Mouse (Mus musculus) right cerebral cortex, postnatal 14 days (tissue): ENCODE measurements around the gene Fgfr2.
A peak's percentile ranks its signal among the peaks of the same experiment; 100 is the strongest.

Experiments
- DNase-seq: peaks from one replicate; pipeline ENCODE4 v3.0.0; 2022

Fgfr2 gene

DNA sequence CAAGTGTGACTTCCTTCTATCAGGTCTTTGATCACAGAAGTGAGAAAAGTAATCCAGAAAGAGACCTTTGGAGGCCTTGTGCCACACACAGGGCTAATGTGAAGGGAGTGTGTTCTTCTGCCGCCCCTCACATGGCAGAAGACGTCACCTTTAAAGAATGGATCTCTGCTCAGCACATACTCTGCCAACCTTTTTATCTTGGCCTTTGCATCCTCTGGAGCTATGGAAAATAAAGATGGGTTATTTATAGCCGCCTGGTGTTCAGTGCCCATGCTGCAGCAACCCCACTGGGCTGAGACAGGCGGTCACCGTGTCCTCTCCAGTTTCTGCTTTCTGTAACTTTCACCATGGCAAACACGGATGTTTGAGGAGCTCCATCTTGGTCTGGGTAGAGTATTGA is 1515.1 kb downstream of the Fgfr2 start:
- no peak for DNase-seq

DNA sequence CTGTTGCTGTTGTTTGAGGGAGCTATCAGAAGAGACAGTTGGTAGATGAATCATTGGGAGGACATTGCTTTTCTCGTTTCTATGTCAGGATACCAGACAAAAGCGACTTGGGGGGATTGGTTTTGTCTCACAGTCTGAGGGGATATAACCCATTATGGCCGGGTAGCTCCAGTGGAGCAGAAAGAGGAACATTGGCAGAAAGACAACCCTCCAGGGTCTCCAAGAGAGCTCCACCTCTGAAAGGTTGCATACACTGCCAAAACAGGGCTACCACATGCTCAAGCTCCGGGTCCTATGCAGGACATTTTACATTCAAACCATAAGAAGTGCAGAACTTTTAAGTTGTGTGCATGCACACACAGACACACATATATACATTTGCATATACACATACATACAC is 1517.7 kb downstream of the Fgfr2 start:
- DNase-seq: no peak

DNA sequence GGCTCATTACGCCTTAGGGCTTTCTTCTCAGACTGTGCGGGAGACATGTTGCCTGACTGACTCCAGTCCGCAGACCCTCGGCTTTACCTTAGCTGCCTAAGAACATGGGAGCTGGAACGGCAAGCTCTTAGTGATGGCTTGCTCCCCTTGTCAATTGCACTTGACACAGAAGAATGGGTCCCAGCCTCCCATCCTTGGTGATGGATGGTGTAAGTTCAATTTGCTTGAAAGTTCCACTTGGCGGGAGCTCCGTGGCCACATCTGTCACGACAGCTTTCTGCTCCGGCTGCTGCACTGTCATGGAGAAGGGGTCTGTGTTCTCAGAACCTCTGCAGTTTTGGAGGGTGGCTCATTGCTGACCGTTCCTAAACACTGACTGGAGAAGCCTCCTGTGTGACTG is 1518.2 kb downstream of the Fgfr2 start:
- DNase-seq: no peak

DNA sequence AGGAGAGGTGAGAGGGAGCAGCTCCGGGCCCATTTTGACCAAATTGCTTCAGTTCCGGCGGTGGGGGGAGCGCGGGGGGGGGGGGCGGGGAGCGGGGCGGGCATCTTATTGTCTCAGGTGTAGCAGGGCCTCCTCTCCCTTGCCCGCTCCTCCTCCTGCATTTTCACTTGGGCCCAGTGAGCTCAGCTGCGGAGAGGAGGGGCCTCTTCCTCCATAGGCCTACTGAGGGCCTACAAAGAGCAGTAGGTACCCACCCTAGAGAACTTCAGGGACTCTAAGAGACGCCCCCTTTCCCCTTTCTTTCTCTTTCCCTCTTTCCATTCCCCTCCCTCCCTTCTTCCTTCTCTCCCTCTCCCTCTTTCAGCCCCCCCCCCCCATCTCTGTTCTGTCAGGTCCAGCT is 1520.0 kb downstream of the Fgfr2 start:
- no peak for DNase-seq

DNA sequence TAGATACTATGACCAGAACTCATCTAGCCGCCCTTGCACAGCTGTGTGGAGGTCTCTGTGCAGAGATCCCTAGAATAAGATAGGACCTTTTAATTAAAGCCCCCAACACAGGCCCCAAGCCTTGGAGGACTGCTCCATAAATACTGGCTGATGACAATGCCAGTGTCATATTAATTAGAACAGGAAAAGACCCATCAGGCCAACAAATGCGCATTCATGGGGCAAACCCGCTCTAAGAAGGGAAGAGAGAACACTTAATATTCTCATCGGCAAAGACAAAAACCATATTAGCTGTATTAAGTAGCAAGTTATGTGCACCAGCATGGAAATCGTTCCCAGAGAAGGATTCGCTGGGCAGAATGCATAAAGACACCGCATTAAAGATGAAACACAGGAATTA is 1521.0 kb downstream of the Fgfr2 start:
- DNase-seq: no peak

DNA sequence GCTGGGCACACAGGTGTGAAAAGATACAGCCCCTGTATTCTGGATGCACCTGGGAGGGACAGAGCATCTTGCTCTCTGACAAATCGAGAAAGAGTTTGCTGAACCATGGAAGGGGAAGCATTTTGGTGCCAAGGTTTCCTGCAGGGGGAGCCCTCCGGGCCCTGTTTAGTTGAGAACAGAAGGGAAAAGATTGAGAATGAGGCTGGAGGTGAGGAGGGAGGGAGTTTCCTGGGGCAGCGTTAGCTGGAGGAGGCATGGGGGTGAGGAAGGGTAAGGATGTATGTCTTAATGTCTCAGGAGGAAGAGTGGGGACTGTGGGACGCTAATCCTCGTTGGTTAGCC is 1524.7 kb downstream of the Fgfr2 start:
- DNase-seq: peak; percentile 46

DNA sequence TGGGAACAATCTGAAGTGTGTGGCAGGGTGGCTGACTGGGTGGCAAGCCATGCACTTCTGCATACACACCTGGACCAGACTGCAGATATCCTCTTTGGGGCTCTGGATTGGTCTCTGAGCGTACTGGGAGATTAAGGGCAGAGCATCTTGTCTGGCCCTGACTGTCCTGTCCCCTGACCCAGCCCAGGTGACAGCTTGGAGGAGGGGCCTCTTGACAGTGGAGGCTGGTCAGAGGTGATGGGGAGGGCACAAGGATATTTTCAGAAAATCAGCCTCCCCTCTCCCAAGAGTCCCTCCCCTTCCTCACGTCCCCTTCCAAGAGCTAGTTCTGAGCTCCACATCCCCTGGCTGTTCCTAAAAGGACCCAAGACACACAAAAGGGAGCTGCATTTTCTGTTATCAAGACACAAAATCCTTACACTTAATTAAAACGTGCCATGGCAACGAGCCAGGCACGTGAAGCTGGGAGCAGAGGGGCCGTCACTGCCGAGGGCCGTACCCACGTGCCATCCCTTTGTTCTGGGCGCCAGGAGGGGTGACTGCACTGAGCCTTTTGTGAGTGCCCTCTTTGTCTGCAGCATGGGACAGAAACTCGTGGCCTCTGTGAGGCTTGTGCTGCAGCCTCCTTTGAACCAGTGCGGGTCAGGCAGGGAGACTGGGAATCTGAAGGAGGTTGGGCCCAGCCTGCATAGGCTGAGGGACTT is 1525.2 kb downstream of the Fgfr2 start:
- no peak for DNase-seq

DNA sequence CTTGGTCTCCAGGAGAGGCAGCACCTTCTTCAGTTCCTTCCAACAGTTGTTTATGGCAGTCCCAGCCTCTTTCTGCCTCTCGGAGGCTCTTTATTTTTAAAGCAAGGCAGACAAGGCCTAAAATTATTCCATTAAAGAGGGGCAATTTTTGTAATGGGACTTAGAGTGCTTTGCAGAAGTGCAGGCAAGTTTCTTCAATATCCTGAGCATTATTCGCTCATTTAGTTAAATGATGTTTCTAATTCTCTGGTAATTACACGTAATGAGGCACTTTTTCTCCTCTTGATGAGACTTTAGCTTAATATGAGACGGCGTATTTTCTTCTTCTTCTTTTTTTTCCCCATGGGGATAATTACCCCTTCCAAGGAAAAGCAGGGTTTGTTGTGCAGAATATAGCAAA is 1537.6 kb downstream of the Fgfr2 start:
- DNase-seq: no peak

DNA sequence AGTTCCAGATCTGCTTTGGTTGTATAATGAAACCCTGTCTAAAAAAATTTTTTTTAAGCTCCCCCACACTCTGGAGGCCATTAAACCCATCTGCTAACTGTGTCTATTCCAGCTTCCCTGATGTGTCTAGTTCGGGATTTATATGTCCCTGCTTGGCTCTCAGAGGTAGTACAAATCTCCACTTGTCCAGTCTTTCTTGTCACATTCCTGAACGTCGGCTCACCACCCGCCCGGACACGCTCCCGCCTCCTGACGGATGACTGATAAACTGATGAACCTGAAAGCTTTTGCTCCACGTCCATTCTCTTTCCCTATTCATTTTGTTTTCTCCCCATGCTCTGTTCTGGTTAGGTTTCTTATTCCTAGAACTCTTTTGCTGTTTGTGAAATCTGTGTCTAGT is 1541.0 kb downstream of the Fgfr2 start:
- DNase-seq: no peak

DNA sequence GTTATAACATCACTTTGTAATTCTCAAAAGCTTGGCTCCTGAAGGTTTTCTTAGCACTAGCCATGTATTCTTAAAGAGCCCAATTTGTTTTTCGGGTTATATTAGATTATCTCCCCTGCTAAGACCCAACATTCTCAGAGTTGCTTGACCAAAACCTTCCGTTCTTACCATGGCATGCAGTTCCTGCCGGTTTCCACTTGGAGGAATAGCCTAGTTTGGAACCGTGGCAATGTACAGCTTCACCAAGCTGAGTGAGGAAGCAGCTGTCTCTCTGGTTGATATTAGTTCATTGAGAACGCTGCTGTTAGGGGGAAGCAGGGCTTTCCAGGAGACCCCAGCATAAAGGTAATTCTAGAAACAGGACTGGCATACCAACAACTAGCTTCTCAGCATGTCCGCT is 1547.9 kb downstream of the Fgfr2 start:
- no peak for DNase-seq

DNA sequence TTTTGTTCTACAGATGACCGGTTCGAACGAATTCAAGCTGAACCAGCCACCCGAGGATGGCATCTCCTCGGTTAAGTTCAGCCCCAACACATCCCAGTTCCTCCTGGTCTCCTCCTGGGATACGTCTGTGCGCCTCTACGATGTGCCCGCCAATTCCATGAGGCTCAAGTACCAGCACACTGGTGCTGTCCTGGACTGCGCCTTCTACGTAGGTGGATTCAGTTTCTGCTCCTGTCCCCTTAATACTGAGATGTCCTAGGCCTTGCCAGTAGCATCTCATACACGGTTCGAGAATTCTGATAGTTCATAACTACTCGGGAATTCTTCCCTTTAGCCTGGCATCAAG is 1562.5 kb downstream of the Fgfr2 start:
- DNase-seq: no peak

DNA sequence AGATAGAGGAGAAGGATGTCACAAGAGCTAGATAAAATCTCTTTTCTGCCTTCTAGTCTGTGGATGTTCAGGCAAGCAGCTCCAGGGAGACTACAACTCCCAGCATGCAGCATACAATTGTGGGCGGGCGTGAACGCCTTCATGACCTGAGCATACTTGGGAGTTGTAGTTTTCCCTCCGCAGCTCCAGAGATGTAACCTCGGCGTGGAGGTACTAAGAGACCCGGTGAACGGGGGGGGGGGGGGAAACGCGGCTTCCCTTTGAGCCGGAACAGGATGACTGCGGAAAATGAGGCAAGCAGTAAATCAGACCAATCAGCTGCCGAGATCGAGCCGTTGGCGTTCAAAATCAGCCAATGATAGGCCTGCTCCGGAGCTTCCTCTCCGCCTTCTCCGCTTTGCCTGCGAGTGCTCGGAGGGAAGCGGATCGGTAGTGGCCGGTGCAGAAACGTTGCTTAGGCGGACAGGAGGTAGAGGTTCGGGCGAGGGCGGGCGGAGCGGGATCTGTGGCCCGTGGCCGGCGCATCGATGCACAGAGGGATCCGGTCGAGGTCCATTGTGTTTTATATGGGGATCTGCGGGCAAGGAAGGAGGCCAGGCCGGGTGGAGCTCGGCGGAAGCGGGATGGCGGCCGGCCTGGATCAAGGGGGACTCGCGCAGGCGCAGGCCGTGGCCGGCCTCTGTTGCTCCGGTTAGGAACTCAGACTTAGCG is 1563.0 kb downstream of the Fgfr2 start, which contains the start of gene Bub3:
Bub3 (plus strand) TSS at position 237 of the 711 bp plus-strand sequence.
- DNase-seq: peak; percentile 88

DNA sequence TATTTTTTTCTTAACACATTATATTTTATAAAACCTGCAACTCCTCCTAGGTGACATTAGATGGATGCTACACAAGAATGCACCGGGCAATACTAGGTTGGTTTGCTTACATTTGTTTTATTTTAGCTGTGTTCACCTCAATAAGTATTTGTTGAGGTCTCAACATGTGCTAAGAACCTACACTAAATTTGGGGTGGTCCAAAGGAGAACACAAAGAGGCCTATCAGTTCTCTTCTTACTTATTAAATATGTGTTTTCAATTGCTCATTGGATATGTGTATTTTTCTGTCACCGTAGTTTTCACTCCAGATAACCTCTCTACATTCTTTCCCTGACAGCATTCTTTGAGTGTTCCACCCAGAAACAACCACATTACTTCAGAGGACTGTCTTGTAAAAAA is 1565.4 kb downstream of the Fgfr2 start:
- no peak for DNase-seq

DNA sequence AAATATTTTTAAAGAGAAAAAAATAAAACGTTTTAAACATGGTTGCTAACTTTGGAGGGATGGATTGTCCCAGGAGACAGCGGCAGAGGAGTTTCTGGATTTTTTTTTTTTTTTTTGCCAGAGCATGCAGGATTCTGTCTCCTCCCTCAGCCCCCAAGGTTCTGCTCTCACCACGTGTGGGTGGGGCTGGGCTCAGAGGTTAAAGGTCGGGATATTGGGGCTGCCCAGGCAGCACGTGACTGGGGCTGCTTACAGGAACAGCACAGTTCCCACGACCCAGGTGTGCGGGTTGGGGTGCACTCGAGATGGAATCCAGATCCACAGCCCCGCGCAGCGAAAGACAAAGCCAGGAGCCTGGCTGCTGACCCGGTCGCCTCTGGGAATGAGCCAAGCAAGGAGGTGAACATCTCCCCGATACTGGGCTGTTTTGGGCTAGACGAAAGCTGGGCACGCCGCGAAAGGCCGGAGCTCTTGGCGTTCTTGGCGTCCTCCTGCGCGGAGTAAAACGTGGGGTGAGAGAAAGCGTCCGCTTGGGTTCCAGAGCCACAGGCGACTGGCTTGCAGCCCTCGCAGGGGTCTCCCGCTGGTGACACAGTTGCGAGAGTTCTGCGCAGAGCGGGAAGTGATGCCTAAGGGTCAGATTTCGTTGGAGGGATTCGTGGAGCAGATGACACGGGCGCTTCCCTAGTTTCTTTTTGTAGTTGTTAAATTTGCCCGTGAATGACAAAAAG is 1566.4 kb downstream of the Fgfr2 start:
- no peak for DNase-seq

DNA sequence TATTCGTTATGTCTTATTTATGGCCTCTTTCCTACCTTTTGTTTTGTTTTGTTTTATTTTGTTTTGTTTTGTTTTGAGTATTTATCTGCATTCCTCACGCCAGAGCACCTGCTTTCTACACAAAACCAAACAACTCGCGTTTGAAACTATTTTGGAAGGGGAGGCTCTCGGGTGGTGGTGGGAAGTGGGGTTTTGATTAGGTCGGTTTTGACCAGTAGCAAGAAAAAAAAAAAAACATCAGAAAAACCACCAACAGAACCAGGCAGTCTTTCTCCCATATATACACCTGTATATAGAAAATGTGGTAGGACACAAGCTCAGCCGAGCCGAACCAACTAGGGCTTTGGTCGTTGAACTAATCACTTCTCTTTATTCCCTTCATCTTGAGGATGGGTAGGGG is 1567.0 kb downstream of the Fgfr2 start:
- DNase-seq: no peak

DNA sequence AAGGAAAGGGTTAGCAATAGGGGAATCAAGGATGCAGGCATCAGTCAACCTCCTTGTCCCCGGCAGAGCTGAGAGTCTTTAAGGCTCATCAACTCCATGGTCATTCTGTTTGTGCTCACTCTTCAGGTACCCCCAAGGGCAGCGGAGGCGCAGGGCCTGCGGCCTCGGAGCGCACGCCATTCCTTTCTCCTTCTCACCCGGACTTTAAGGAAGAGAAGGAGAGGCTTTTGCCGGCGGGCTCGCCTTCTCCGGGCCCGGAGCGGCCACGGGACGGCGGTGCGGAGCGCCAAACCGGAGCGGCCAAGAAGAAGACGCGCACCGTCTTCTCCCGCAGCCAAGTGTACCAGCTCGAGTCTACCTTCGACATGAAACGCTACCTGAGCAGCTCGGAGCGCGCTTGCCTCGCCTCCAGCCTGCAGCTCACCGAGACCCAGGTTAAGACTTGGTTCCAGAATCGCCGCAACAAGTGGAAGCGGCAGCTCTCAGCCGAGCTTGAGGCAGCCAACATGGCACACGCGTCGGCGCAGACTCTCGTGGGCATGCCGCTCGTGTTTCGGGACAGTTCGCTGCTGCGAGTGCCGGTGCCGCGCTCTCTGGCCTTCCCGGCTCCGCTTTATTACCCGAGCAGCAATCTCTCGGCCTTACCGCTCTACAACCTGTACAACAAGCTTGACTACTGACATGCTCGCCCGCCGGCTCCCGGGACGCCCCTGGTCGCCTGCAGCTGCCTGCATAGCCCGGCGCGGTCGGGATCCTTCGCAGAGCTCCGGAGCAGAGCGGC is 1567.7 kb downstream of the Fgfr2 start:
- DNase-seq: no peak

DNA sequence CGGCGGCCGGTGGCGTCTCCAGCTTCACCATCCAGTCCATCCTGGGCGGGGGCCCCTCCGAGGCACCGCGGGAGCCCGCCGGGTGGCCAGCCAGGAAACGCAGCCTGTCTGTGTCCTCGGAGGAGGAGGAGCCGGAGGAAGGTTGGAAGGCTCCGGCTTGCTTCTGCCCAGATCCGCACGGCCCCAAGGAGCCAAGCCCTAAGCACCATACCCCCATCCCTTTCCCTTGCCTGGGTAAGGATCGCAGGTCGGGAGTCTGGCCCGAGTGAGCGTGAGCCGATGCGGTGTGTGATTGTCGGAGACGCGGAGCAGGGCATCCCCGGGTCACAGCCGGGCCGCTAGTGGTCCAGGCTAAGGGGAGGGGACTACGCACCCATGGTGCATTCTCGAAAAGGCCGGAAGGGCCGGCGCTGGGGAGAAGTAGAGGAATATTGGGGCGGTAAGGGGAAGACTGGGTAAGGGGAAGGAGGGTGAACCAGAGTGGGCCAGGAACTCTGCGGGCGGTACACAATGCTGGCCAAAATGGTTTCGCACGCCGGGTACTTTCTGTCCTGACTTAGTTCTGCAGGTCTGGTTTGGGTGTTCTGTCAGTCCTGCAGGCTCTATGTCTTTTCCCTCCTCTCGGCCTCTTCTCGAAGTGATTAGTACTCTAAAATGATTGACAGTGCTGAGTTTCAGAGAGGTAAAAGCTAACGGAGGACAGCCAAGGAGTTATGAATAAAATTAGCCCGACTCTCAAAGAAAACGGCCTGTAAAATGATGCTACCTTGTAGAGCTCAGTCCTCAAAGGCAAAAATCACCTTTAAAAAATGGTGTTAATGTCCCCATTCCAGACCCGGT is 1568.6 kb downstream of the Fgfr2 start:
- DNase-seq: no peak

DNA sequence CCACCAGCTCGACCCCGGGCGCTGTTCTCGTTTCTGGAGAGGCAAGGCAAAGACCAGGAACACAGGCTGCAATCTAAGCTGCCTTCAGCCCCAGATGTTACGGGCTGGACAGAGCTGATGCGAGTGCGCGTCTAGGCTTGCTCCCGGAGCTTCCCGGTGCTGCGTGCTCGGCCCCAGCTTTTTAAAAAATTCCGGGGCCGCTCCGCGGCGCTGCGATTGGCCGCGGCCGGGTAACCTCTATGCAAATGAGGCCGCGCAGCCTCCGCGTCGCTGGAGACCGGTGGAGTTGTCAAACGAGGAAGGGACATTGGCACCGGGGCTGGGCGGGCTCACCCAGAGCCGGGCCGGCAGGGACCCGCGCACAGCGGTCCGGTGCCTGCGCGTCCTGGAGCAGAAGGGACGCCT is 1569.4 kb downstream of the Fgfr2 start:
- no peak for DNase-seq

DNA sequence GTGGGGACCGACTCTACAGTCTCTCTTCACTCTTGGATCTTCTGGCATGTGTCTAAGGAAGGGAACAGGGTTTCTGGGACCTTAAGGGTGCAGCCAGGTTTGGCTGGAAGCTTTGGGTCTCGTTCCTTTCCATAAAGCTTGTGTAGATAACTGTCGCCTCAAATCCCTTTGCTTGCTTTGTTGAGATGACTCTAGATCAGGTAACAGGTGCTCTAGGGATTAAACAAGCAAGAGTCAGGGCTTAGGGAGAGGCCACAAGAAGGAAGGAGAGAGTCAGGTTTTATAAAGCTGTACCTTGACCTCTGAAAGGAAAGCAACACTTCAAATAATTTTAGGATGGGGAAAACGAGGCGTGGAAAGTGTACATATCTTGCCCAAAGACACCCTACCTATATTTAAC is 1570.4 kb downstream of the Fgfr2 start:
- DNase-seq: no peak

DNA sequence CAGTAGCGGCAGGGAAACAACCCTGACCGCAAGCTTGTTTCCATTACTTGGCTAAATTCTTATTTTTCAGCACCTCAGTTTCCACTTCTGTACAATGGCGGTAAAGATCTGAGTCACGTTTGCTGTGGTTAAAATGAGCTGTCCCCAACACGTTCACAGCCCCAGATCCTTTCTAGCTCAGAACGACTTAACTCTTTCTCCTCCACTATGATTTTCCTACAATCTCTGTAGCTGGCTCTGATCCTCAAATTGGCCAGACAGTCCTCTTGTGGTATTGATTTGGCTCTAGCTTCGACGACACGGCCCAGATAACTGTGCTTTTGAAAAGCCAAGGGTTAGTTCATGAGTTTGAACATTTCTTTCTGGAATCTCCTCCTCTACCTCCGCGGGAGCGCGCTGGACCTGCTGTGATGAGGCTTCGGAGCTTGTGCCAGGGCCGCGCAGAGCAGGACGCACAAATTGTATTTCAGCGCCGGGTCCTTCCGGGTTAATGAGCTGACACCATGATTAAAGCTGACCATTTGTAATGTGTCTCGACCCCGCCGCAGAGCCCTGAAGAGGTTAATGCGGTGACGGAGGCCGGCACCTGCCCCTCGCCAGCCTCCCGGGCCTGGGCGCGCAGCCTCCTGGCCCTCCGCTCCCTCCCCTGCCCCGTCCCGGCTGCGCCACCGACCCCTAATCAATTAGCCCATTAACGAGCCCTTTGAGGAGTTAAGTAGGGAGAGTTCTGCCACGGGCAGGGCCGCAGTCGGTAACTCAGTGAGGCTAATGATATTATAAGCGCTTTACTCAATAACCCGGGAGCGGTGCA is 1571.0 kb downstream of the Fgfr2 start:
- no peak for DNase-seq

DNA sequence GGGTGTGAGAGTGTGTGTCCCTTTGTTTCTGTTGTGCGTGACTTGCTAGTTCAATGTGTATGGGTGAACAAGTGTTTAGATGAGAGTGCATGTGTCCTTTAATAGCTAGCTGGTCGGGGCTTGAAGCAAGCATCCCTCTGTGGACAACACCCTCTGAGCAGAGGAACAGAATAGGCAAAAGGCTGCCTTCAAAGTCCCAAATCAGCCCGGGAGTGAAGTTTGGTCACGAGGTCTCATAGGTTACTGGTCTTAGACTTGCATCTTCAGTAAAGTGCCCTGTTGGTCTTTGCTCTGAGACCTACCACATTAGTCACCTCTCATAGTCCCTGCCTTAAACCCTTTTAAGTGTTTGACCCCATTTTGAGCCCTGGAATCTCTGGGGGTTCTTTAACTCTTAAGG is 1571.7 kb downstream of the Fgfr2 start:
- no peak for DNase-seq

DNA sequence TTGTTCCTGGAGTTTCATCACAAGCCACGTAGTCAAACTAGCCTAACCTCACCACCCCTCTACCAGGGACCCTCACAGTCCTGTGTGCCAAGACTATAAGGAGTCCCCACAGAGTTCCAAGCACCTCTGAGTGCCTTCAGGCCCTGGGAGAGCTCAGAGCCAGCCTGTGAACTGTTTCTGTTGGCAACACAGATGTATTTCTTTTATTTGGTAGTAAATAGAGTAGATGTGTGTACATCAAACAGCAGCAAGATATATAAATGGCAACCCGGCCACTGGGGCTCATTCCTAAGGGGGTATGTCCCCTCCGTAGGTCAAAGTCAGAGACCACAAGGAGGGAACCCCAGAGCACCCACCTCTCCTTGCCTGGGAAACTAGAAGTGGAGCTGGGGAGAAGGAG is 1574.7 kb downstream of the Fgfr2 start, which contains the start of gene Hmx2:
Hmx2 (plus strand) TSS at position 301 of the 400 bp plus-strand sequence.
- DNase-seq: no peak
